Mouse (Mus musculus) right cerebral cortex, postnatal 25 days (tissue): Measurements from ENCODE around the gene Sh2b1.
A peak's percentile ranks its signal among the peaks of the same experiment; 100 is the strongest.

Source experiments
- DNase-seq: peaks from one replicate; pipeline ENCODE4 v3.0.0; 2022

Gene Sh2b1

GRCm38 (mm10) chr7:126453861-126454260 lies 21.4 kb downstream of the Sh2b1 start:
- DNase-seq, result no peak

DNA sequence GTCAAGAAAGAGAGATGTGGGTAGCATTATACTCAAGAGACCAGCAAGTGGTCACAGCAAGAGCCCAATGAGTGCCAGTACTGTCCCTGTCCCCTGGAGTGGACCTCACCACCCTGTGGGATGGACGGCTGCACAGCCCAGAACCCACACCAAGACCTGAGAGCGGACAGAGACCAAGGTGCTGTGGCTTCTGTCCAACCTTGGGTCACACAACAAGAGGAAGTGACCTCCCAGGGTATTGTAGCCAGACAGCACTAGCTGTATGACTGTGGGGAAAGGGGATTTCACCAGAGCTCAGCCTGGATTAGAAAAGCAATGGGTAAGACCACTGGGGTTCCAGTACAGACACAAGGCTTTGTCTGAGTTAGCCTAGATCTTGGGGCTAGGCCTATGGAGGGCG lies 23.0 kb downstream of the Sh2b1 start:
- DNase-seq, result no peak

DNA sequence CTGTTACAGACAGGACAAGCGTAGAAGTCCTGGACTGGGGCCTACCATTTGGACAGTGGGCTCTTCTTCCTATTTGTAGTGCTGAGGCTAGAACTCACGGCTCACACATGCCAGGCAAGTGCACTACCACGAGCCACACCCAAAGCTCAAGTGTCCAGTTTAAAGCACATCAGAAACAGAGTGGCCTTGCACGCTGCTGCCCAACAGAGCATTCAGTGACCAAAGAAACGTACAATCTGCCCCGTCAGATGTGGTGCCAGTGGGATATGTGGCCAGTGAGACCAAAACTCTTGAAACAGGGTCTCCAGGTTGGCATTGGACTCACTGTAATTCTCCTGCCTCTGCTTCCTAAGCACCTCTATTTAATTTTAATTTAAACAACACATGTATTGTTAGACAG lies 24.6 kb downstream of the Sh2b1 start:
- no peak for DNase-seq

DNA sequence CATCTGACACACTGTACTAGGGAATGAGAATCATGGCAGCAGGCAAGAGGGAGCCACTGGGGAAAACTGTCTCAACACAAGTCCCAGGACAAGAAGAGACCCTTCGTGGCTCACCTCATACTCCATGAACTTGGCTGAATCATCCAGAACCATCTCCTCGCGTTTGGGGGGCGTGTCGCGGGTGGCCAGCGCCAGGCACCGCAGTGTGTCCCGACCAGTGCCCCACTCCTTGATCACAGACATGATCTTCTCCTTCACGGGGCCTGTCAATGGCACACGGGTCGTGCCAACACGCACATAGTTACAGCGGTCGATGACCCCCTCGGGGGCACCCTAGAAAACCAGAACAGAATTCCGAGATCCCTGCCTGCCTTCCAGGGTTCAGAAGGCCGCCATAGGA lies 25.2 kb downstream of the Sh2b1 start:
- DNase-seq, result no peak

GRCm38 (mm10) chr7:126448481-126448880 lies 26.7 kb downstream of the Sh2b1 start:
- no peak for DNase-seq

DNA sequence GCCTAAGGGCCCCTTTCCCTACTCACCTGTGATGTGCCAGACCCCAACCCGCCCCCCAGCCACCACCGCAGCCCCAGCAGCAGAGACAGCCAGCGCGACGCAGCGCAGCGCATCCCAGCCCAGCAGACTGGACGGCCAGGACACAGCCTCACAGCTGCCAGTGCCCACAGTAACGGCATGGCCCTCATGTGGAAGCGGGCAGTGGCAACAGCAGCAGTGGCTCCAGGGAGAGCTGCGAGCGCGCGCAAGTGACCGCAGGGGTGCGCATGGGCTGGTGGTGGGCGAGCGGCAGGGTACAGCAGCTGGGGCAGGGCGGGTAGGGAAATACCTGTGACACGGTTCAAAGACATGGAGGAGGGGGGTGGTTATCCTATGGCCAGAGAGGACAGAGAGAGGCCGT lies 29.0 kb downstream of the Sh2b1 start:
- DNase-seq, result no peak

DNA sequence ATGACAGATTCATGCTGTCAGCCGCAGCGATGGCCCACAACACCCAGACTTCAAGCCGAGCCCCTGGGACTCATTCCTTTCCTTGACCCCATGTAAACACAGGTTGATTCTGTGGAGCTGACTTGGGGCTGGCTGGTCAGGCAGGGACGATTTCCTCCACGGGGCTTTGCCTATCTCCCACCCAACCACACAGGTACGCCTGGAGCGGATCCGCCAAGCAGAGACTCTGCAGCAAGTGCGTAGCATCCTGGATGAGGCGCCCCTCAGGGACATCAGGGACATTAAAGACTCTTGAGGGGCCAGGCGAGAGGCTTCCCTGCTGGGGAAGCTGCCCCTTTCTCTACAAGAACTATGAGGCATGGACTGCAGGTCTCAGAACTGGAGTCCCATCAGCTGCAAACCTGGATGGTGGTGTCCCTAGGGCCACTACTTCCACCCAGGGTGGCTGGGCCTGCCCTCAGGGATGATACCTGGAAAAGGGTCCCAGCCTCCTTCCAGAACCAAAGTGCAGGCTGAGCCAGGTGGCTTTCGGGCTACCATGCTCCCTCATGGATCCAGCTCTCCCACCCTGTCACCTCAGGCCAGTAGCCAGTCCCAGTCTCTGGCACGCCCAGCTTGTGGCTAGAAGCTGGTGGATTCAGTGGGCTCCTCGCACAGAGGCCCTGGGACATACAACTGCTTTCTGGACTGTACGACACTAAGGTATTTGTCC lies 30.0 kb downstream of the Sh2b1 start:
- no peak for DNase-seq

DNA sequence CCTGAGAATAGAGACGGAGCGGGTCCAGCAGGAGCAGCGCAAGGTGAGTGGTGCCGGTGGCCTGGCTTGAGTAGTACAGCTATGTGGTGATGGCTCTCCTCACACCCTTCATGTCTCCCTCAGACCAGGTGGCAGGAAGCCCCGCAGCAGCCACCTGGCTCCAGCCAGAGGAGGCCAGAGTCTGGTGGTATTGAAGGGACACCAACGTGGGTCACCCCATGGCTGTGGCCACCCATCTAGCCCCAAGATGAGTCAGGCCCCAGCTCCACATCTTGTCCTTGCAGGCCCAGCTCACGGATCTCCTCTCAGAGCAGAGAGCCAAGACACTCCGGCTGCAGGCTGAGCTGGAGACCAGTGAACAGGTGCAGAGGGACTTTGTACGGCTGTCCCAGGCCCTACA lies 30.7 kb downstream of the Sh2b1 start:
- DNase-seq, result no peak

GRCm38 (mm10) chr7:126443997-126444396 lies 31.2 kb downstream of the Sh2b1 start:
- DNase-seq, result no peak

GRCm38 (mm10) chr7:126440134-126440533 lies 35.1 kb downstream of the Sh2b1 start:
- no peak for DNase-seq

- no peak for DNase-seq
These were observed 38.4 kb downstream of the Sh2b1 start for GRCm38 (mm10) chr7:126436851-126437250.

GRCm38 (mm10) chr7:126435801-126436200 lies 39.4 kb downstream of the Sh2b1 start:
- DNase-seq, result no peak

DNA sequence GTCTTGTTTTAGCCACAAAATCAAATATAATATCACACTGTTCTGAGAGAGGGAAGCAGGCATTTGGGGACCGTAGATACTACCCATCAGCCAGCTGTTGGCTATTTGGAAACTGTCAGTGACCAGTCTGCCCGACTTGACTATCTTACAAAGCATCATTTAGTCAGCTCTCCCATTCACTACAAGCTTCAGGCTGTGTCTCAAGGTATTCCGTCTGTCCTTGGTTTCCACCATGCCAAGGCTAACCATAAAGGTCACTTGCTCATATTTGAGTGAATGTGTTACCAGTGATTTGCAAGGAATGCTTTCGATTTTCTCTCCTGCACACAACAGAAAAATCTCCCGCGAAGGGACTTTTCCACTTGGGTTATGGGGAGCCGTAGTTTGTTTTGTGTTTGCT lies 40.5 kb downstream of the Sh2b1 start:
- no peak for DNase-seq

DNA sequence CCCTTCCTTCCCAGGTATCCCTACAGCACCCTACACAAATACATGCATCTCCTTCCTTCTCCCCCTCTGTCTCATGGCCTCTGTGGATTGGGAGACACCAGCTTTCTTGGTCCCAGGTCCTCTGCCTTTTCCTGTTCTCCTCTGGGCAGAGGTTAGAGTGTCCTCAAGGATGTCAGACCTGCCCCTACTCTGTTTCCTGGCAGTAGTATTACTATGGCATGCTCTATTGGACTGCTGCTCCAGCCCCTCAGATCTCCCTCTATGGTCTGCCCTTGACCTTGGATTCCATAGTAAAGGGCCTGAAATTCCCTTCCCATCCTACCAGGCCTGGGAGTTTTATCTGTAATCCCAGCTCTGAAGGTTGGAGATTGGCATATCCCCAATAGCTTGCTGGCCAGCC lies 45.1 kb downstream of the Sh2b1 start:
- DNase-seq, result no peak

DNA sequence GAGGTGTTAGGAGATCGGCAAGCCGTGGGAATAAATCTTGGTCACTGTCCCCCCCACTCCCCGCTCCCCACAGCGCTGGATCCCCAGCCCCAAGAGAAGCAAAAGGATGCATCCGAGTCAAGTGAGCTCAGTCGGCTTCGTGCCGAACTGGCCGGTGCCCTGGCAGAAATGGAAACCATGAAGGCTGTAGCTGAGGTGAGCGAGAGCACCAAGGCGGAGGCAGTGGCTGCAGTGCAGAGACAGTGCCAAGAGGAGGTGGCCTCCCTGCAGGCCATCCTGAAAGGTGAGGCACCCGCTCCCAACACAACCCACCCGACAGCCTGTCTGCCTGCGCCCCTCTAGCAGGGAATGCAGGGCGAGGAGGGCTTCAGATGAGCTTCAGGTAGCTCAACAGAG lies 45.7 kb downstream of the Sh2b1 start:
- no peak for DNase-seq

- DNase-seq, result peak; percentile 93
These were observed 46.4 kb downstream of the Sh2b1 start, which contains the start of gene Rabep2 for GRCm38 (mm10) chr7:126428631-126429502. Gene Rabep2, plus strand, starts transcription at chr7:126428759.

DNA sequence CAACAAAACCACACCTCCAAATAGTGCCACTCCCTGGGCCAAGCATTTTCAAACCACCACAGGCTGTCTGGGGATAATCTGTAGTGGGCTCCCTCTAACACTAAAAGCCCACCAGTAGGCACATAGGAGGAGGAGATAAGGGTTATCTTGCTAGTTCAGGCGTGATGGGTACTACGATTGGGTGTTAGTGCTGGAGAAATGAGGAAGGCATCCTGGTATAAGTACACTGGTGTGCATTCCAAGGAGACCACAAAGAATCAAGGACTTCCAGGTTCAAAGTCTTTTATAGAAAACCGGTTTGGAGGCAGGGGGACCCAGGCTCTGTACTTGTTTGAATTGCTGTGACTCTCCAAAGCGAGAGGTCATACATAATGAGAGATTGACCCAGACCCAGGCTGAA lies 47.1 kb downstream of the Sh2b1 start:
- DNase-seq, result no peak

DNA sequence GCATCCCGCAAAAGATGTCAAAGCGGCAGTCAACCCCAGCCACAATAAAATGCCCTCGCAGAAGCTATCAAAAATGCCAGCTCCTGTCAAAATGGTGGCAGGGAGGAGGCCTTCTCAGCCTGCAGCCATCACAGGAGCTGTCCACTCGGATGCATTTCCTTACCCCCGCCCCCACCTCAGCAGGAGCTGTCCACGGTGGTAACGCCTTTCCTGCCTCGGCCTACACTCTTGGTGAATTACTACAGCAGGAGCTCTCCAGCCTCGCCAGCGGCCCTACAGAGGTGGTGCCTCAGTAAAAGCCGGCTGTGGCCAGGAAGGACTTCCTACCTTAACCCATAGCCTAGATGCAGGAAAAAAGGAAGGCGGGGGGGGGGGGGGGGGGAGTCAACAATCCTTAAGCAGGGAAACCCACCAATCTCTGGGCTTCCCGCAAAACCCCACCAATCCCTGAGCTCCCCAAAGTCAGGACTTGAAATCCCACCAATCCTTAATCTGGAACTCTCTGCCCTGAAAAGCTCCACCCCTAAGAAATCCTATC lies 47.8 kb downstream of the Sh2b1 start:
- DNase-seq, result no peak

DNA sequence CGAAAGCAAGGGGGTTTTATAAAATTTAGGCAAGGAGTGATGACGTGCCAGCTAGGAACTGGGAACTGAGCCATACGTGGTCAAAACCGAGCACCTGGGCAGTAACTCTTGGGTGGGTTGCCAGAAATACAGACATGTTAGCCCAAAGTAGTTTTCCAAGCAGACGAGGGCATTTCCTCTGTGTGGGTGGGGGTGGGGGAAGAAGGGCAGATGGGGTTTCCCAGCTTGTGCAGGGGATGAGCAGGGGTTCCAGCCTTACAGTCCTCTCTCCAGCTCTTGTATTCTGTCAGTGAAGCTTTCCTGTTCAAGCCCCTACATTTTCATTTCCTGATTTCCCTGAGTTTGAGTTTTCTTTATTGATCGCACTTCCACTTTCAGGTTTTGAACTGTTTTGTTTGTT lies 51.1 kb downstream of the Sh2b1 start:
- DNase-seq, result no peak

DNA sequence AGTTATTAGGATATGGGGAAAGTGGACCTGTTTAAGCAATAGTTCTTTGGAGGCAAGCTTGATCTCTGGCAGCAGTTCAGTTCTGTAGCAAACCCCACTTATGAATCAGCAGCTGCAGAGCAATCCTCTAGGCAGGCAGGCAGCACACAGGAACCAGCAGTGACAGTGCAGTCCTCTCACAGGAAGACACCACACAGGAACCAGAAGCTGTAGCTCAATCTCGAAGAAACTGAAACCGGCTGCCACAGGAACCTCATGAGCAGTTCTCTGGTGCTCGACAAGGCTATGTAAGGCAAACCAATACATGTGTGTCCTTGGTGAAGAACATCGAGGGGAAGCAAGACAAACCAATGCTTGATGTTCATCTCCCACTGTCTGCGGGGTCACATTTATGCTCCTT lies 53.5 kb downstream of the Sh2b1 start:
- DNase-seq, result no peak

GRCm38 (mm10) chr7:126418496-126418895 lies 56.7 kb downstream of the Sh2b1 start:
- no peak for DNase-seq

DNA sequence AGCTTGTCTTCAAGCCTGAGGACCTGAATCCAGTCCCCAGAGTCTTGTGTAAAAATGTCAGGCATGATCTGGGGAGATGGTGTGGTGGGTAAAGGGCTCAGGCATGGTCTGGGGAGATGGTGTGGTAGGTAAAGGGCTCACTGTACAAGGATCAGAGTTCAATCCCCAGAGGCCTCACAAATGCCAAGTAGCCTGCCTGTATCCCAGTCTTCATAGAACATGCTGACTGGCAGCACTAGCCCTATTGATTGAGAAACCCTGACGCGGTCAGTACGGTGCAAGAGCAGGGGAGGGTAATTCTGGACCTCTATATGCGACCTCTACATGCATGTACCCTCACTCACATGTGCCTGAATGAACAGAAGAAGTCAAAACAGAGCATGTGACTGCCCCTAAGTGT lies 57.6 kb downstream of the Sh2b1 start:
- no peak for DNase-seq

GRCm38 (mm10) chr7:126417045-126417444 lies 58.2 kb downstream of the Sh2b1 start:
- DNase-seq, result no peak
